Mouse (Mus musculus) spleen, adult 12 weeks (tissue): ENCODE measurements around the gene Hist2h2aa2.

Experiments used
- DNase-seq: peaks from one replicate; pipeline ENCODE4 v3.0.0; 2022; ENCODE audit warnings: low spot score

Gene Hist2h2aa2

DNA sequence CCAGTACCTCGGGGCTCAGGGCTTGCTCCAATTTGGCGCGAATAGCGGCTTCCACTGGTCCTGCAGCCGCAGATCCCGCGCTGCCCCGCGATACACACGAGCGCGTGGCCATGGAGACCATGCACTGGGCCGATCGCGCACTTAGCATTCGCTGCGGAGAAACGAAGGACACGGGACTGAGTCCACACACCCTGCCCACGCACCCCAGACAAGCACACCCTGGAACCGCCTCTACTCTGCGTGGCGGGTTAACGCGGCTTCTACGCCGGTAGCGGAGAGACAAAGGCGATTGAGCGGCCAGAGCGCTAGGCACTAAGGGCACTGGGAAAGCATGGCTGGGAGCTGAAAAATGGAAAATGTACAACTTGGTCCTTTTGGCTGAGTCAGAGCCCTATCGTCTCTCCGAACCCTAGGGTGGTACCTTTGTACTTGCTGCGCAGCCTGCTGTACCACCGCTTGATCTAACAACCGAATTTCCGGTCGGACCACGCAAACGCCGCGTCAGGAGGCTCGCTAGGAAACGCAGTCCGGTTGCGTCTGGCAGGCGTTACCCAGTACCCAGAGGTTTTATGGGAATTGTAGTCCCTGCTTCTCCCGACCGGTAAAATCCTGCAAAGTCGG is 42.8 kb downstream of the Hist2h2aa2 start:
- DNase-seq, result peak; percentile 68

DNA sequence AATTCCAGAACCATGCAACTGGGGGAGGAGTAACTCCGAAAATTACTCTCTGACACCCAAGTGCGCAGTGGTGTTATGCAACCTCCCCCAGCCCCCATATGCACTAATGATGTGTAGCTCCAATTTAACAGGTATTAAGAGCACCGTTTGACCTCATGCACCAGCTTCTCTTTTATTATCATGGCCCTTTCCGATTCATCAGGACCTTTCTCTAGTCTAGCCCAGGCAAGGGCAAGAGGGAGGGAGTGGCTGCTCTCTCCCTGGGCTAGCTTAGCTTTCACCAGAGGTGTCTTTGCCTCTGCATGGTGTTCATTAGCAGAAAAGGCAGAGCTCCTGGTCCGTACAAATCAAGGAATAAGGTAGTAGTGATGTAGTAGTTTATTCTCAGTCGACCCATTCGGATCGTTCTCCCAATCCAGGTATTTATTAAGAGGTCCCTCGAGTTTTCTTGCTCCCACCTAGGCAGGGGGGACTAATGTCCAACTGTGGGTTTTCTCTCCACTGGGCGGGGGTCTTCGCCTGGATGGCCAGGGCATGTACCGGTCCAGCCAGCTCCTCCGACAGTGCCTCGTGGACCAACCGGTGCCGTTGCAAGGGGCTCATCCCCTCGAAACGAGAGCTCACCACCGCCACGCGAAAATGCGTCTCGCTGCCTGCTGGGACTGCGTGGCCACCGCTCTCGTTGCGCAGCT is 43.5 kb downstream of the Hist2h2aa2 start:
- no peak for DNase-seq

DNA sequence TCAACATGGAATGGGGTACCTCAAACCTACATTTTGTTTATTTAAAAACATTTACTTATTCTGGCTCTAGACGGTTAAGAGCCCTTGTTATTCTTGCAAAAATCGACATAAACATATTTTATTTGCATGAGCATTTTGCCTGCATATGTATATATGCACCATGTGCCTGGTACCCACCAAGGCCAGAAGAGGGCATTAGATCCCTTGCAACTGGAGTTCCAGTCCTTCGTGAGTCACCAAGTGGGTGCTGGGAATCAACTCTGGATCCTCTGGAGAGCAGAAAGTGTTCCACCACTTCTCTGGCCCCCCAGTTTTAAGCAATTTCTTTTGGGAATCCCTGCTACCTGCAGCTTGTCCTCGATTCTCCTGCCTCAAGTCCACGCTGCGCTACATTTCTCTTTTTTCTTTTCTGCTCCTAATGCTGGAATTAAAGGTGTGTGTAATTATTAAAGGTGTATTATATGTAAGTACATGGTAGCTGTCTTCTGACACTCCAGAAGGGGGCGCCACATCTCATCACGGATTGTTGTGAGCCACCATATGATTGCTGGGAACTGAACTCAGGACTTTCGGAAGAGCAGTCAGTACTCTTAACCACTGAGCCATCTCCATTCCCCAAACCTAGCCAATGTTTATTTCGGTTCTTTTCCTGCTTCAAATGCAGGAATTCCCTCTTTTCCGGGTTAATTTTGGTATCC is 44.3 kb downstream of the Hist2h2aa2 start:
- no peak for DNase-seq

DNA sequence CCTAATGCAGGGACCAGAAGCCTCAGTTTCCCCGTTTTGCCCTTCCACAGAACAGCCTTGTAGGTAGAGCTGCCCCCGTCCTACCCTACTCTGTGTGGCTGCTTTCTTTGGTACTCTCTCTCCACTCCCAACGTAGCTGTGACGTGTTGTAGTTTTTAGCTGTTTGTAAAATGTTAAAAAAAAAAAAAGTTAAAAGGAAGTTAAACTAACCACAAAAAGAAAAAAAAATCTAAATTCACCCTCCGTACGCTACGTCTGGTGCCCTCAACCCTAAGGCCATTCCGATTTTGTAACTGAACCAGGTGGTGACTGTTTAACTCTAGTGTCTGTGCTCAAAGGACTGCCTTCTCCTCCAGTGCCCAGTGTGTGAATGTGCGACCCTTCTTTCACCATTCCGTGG is 45.1 kb downstream of the Hist2h2aa2 start:
- DNase-seq, result no peak

DNA sequence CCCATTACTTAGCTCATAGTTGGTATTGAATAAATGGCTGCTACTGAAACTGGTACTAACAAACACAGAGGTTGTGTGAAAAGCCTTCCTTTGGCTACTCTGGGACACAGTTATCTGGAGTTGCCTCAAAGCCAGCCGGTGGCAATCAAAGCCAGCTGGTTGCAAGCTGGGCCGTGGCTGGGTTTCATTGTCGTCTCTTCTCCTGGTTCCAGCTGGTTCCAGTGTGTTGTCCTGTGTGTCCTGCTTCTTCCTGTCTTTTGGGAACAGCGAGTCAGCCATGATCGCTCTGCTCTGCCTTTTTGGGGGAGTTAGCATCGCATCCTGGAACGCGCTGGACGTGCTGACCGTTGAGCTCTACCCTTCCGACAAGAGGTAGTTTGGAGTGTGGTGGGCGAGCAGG is 47.1 kb downstream of the Hist2h2aa2 start:
- no peak for DNase-seq
